Mouse (Mus musculus) limb, embryonic 14.5 days (tissue): ENCODE data around the gene Spz1. TPM values are rescaled to one million over a fixed set of nuclear protein-coding genes. Genes with fewer than 3 reads are reported as not detected.

Experiments used
- ATAC-seq: fragments of 200-750 bp; cut with Nextera tagmentation; 2 replicates; pipeline ENCODE4 v1.8.0; 2017; ENCODE audit warnings: low read depth, moderate number of reproducible peaks, moderate TSS enrichment; ENCODE audit not compliant: low FRiP score
- DNase-seq: peaks from one replicate; pipeline ENCODE4 v3.0.0-alpha.2; 2015; ENCODE audit warnings: low spot score
- H3K27ac ChIP-seq: fragments of 300-500 bp; sonication (generic); replicated peaks from 2 replicates; pipeline ENCODE4 v1.5.1; 2014; ENCODE audit warnings: low read depth, mild to moderate bottlenecking, low read length, moderate library complexity, mixed read lengths
- H3K27me3 ChIP-seq: fragments of 300-500 bp; sonication (generic); 2 replicates; pipeline ENCODE4 v1.6.1; 2014; ENCODE audit warnings: low read length, mixed read lengths; ENCODE audit not compliant: control insufficient read depth, insufficient read depth
- H3K36me3 ChIP-seq: fragments of 300-500 bp; sonication (generic); 2 replicates; pipeline ENCODE4 v1.6.1; 2014; ENCODE audit warnings: mild to moderate bottlenecking, low read length, moderate library complexity, mixed read lengths; ENCODE audit not compliant: control insufficient read depth, insufficient read depth
- H3K4me1 ChIP-seq: fragments of 300-500 bp; sonication (generic); 2 replicates; pipeline ENCODE4 v1.6.1; 2014; ENCODE audit warnings: antibody characterized with exemption, low read length, mixed read lengths; ENCODE audit not compliant: control insufficient read depth, insufficient read depth
- H3K4me2 ChIP-seq: fragments of 300-500 bp; sonication (generic); replicated peaks from 2 replicates; pipeline ENCODE4 v1.6.1; 2014; ENCODE audit warnings: low read depth, mild to moderate bottlenecking, low read length, moderate library complexity; ENCODE audit not compliant: severe bottlenecking
- H3K4me3 ChIP-seq: fragments of 300-500 bp; sonication (generic); replicated peaks from 2 replicates; pipeline ENCODE4 v1.5.1; 2014; ENCODE audit warnings: low read length
- H3K9ac ChIP-seq: fragments of 300-500 bp; sonication (generic); 2 replicates; pipeline ENCODE4 v1.6.1; 2014; ENCODE audit warnings: mild to moderate bottlenecking, low read depth, low read length, moderate library complexity; ENCODE audit not compliant: severe bottlenecking
- H3K9me3 ChIP-seq: fragments of 300-500 bp; sonication (generic); 2 replicates; pipeline ENCODE4 v1.6.1; 2016; ENCODE audit warnings: low read length; ENCODE audit not compliant: control insufficient read depth
- POLR2A ChIP-seq: fragments of 200-500 bp; IDR thresholded peaks from 2 replicates; pipeline ENCODE4 v1.8.0; 2012; ENCODE audit warnings: inconsistent platforms, mild to moderate bottlenecking, moderate library complexity, borderline replicate concordance; ENCODE audit not compliant: insufficient read depth, insufficient read length; ENCODE audit errors: extremely low read depth
- WGBS: fragments of 180-500 bp; shearing (Covaris S2); extraction: QIAGEN DNeasy Blood & Tissue Kit; methylation state at CpG from one replicate; pipeline ENCODE4 v1.1.7; 2014; 5-methylcytosine and 5-hydroxymethylcytosine counted together
- polyA plus RNA-seq, 2 experiments: library from polyadenylated mRNA; depleted of rRNA in 1 of 2; stranded (reverse) in 1 of 2; unstranded in 1 of 2; fragments of >200 nt; fragmentation: Nextera tagmentation in 1 of 2; extraction: Ambion mirVana in 1 of 2; gene quantifications; 2 replicates each; pipeline versions ENCODE4 v1.2.1 to v1.2.3; 2012 to 2014

The Spz1 gene
- polyA plus RNA-seq, 2 experiments, result not detected

- H3K27ac ChIP-seq, result no peak overlapping the region
- no peaks in the 10 kb centered on the region for H3K9me3 ChIP-seq
- no peak for TF ChIP-seq POLR2A
- peaks cover 3% of the 10 kb centered on the region; the same call in 1 of the 2 replicates for H3K4me1 ChIP-seq
- DNase-seq (no peak), ATAC-seq (no peak)
- no peak overlapping the region for H3K4me3 ChIP-seq
- no peak overlapping the region for H3K4me2 ChIP-seq
- H3K27me3 ChIP-seq, result no peaks in the 10 kb centered on the region
- no peaks in the 10 kb centered on the region for H3K36me3 ChIP-seq
- no peak overlapping the region for H3K9ac ChIP-seq
- WGBS, result 75% methylated on average over 3 of the region's 3 CpGs
Observed at GRCm38 (mm10) chr13:92591225-92591624, 15.3 kb upstream of the Spz1 start.

GRCm38 (mm10) chr13:92589255-92589654 lies 13.3 kb upstream of the Spz1 start:
- Histone ChIP-seq H3K9ac (no peak overlapping the region), H3K36me3 (no peaks in the 10 kb centered on the region), H3K27ac (no peak overlapping the region), H3K4me2 (no peak overlapping the region), H3K27me3 (no peaks in the 10 kb centered on the region), H3K4me3 (no peak overlapping the region), H3K9me3 (no peaks in the 10 kb centered on the region), H3K4me1 (peaks cover 3% of the 10 kb centered on the region; the same call in 1 of the 2 replicates)
- no peak for ATAC-seq
- DNase-seq, result no peak
- no peak for TF ChIP-seq POLR2A

- TF ChIP-seq POLR2A, result no peak
- peaks cover 3% of the 10 kb centered on the region; the same call in 1 of the 2 replicates for H3K4me1 ChIP-seq
- H3K27ac ChIP-seq, result no peak overlapping the region
- ATAC-seq, result no peak
- no peak overlapping the region for H3K9ac ChIP-seq
- WGBS, result 49% methylated on average over 3 of the region's 3 CpGs
- no peaks in the 10 kb centered on the region for H3K27me3 ChIP-seq
- H3K4me3 ChIP-seq, result no peak overlapping the region
- DNase-seq, result no peak
- H3K36me3 ChIP-seq, result no peaks in the 10 kb centered on the region
- no peaks in the 10 kb centered on the region for H3K9me3 ChIP-seq
- no peak overlapping the region for H3K4me2 ChIP-seq
Observed at GRCm38 (mm10) chr13:92588704-92589103, 12.7 kb upstream of the Spz1 start.

- Histone ChIP-seq H3K9me3 (no peaks in the 10 kb centered on the region), H3K27me3 (no peaks in the 10 kb centered on the region), H3K9ac (no peak overlapping the region), H3K27ac (no peak overlapping the region), H3K36me3 (no peaks in the 10 kb centered on the region), H3K4me1 (no peaks in the 10 kb centered on the region), H3K4me2 (no peak overlapping the region), H3K4me3 (no peak overlapping the region)
- 71% methylated on average over 8 of the region's 8 CpGs for WGBS
- no peak for TF ChIP-seq POLR2A
- ATAC-seq, result no peak
- peak; percentile 33 for DNase-seq
Observed at GRCm38 (mm10) chr13:92584094-92584717, 8.2 kb upstream of the Spz1 start.

GRCm38 (mm10) chr13:92580220-92581043 lies 4.5 kb upstream of the Spz1 start:
- no peaks in the 10 kb centered on the region for H3K36me3 ChIP-seq
- H3K27ac ChIP-seq, result no peak overlapping the region
- no peak overlapping the region for H3K4me2 ChIP-seq
- no peak for TF ChIP-seq POLR2A
- DNase-seq (peak; percentile 81), ATAC-seq (0 out of 2 replicates have a peak, but pooled peaks have one; percentile 63)
- WGBS, result 30% methylated on average over 10 of the region's 10 CpGs
- H3K9me3 ChIP-seq, result no peaks in the 10 kb centered on the region
- H3K4me3 ChIP-seq, result no peak overlapping the region
- no peaks in the 10 kb centered on the region for H3K4me1 ChIP-seq
- no peaks in the 10 kb centered on the region for H3K27me3 ChIP-seq
- no peak overlapping the region for H3K9ac ChIP-seq
